Mouse (Mus musculus) heart, postnatal 0 days (tissue): ENCODE results near the gene Krt5.

ENCODE experiments used
- CTCF ChIP-seq: IDR thresholded peaks from 2 replicates; pipeline ENCODE4 v1.5.1; 2016; ENCODE audit warnings: antibody characterized with exemption, control low read depth, low read depth
- EP300 ChIP-seq: IDR thresholded peaks from 2 replicates; pipeline ENCODE4 v1.6.1; 2016; ENCODE audit warnings: antibody characterized with exemption, low read depth

DNA sequence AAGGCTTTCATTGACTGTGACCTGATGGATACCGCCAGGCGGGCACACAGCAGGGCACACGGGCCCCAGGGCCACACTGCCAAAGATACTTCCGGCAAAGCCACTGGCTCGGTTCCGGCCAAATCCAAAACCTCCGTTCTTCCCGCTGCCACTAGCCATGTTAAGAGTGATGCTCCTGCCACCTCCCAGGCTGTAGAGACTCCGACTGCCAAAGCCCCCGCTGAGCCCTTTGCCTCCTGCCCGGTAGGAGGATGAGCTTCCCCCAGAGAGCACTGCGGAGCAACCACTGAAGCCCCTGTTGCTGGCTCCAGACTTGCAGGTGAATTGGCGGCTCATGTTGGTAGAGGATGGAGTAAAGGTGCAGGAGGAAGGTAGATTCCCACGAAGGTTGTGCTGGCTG is 30.0 kb upstream of the Krt5 start, which contains the start of gene Krt71:
- TF ChIP-seq CTCF = no peak
- no peak for TF ChIP-seq EP300
